Comparison of ENCODE assay signal across 15 mouse cellular contexts in genomic region chr2:18699401-18699990, GRCm38 (mm10). TPM values are rescaled to one million over a fixed set of nuclear protein-coding genes. Genes with fewer than 3 reads are reported as not detected.
A peak's percentile ranks its signal among the peaks of the same experiment; 100 is the strongest.
DNase-seq lines count a peak whose midpoint lies in the region; ATAC-seq and TF ChIP-seq lines count a peak whose summit lies in the region.
"Had no signal": no experiment of that assay in that cellular context is flagged by ENCODE, and none has a peak within 500 bp of the region (broad histone marks: within the 10 kb centered on the region; RNA-seq: fewer than 3 reads in every experiment).

No protein-coding gene starts in this region.

- ATAC-seq in heart, embryonic 15.5 days (replicated peaks; ENCODE audit: insufficient number of reproducible peaks, insufficient read depth, low FRiP score, low read depth) = no peak
- ATAC-seq in midbrain, embryonic 11.5 days (ENCODE audit: low FRiP score) = no peak
- no peak for ATAC-seq in midbrain, embryonic 14.5 days (ENCODE audit: low FRiP score, low TSS enrichment)
- no peak for ATAC-seq in lung, postnatal 0 days

- peak overlapping the region; percentile 48; the same call in 1 of the 2 replicates for H3K4me2 ChIP-seq in heart, embryonic 15.5 days
- H3K4me2 ChIP-seq in midbrain, embryonic 11.5 days = no peak overlapping the region
- H3K4me2 ChIP-seq in midbrain, embryonic 14.5 days (ENCODE audit: low read length) = no peak overlapping the region
- no peak overlapping the region for H3K4me2 ChIP-seq in lung, postnatal 0 days (replicated peaks; ENCODE audit: low read depth, low read length)
- H3K4me2 ChIP-seq: neural tube, embryonic 13.5 days had no signal

- H3K4me1 ChIP-seq in heart, embryonic 15.5 days (replicated peaks) = peaks cover 12% of the 10 kb centered on the region
- peaks cover 3% of the 10 kb centered on the region; the same call in 1 of the 2 replicates for H3K4me1 ChIP-seq in midbrain, embryonic 11.5 days (ENCODE audit: control insufficient read depth, insufficient read depth, low read length)
- H3K4me1 ChIP-seq in midbrain, embryonic 14.5 days (ENCODE audit: control insufficient read depth, insufficient read depth, low read length) = peaks cover 5% of the 10 kb centered on the region; the same call in 1 of the 2 replicates
- H3K4me1 ChIP-seq in embryonic facial prominence, embryonic 10.5 days = peaks cover 11% of the 10 kb centered on the region
- H3K4me1 ChIP-seq in lung, postnatal 0 days (ENCODE audit: insufficient read depth, low read depth, low read length) = peaks cover 4% of the 10 kb centered on the region; the same call in 1 of the 2 replicates

- no peak for TF ChIP-seq EP300 in lung, postnatal 0 days (IDR thresholded peaks at IDR 0.05)

- TF ChIP-seq CTCF in gastrocnemius, adult 2 months (IDR thresholded peaks at IDR 0.05) = no peak
- TF ChIP-seq CTCF in lung, postnatal 0 days (IDR thresholded peaks at IDR 0.05) = no peak

- no peaks in the 10 kb centered on the region for H3K9me3 ChIP-seq in heart, embryonic 15.5 days (replicated peaks)
- no peaks in the 10 kb centered on the region for H3K9me3 ChIP-seq in midbrain, embryonic 11.5 days (ENCODE audit: control insufficient read depth, low read length)
- no peaks in the 10 kb centered on the region for H3K9me3 ChIP-seq in midbrain, embryonic 14.5 days (ENCODE audit: control insufficient read depth, low read length)
- no peaks in the 10 kb centered on the region for H3K9me3 ChIP-seq in embryonic facial prominence, embryonic 10.5 days
- H3K9me3 ChIP-seq in lung, postnatal 0 days (ENCODE audit: low read length) = no peaks in the 10 kb centered on the region
- H3K9me3 ChIP-seq: hindbrain, embryonic 12.5 days; neural tube, embryonic 13.5 days had no signal

- peak overlapping the region; percentile 31 for H3K4me3 ChIP-seq in heart, embryonic 15.5 days
- H3K4me3 ChIP-seq in midbrain, embryonic 11.5 days (ENCODE audit: low read depth, low read length) = no peak overlapping the region
- no peak overlapping the region for H3K4me3 ChIP-seq in midbrain, embryonic 14.5 days (replicated peaks; ENCODE audit: low read depth, low read length)
- H3K4me3 ChIP-seq in embryonic facial prominence, embryonic 10.5 days = 0 out of 2 replicates have a peak overlapping the region, but pooled peaks have one; percentile 4
- H3K4me3 ChIP-seq in gastrocnemius, adult 2 months = no peak overlapping the region
- H3K4me3 ChIP-seq in lung, postnatal 0 days (ENCODE audit: low read depth, low read length) = no peak overlapping the region

- H3K27me3 ChIP-seq in heart, embryonic 15.5 days = peaks cover 71% of the 10 kb centered on the region
- peaks cover 60% of the 10 kb centered on the region for H3K27me3 ChIP-seq in midbrain, embryonic 11.5 days (ENCODE audit: control insufficient read depth, insufficient read depth, low read length)
- H3K27me3 ChIP-seq in midbrain, embryonic 14.5 days (ENCODE audit: control insufficient read depth, insufficient read depth, low read length) = peaks cover 68% of the 10 kb centered on the region
- peaks cover 97% of the 10 kb centered on the region for H3K27me3 ChIP-seq in embryonic facial prominence, embryonic 10.5 days (replicated peaks; ENCODE audit: low read depth, poor library complexity, severe bottlenecking)
- peaks cover 56% of the 10 kb centered on the region for H3K27me3 ChIP-seq in lung, postnatal 0 days (replicated peaks; ENCODE audit: insufficient read depth, low read length)
- H3K27me3 ChIP-seq: CH12.LX had no signal

- intact Hi-C loops in gastrocnemius, adult 2 months (cut with DNase I) = loop anchor here (5.0 to 10.0 kb wide), 2 partner anchors 112 to 675 kb away; no protein-coding TSS in a partner anchor

- 3% methylated on average over 11 of the region's 11 CpGs for WGBS in heart, embryonic 15.5 days
- under 1% methylated on average over 11 of the region's 11 CpGs for WGBS in midbrain, embryonic 11.5 days
- under 1% methylated on average over 11 of the region's 11 CpGs for WGBS in midbrain, embryonic 14.5 days
- WGBS in embryonic facial prominence, embryonic 10.5 days = under 1% methylated on average over 11 of the region's 11 CpGs
- WGBS in lung, postnatal 0 days = under 1% methylated on average over 11 of the region's 11 CpGs

- H3K9ac ChIP-seq in heart, embryonic 15.5 days = no peak overlapping the region
- H3K9ac ChIP-seq in midbrain, embryonic 11.5 days (ENCODE audit: low read length) = no peak overlapping the region
- H3K9ac ChIP-seq in midbrain, embryonic 14.5 days (replicated peaks; ENCODE audit: low read length) = no peak overlapping the region
- H3K9ac ChIP-seq in lung, postnatal 0 days (replicated peaks; ENCODE audit: low read depth) = no peak overlapping the region
- H3K9ac ChIP-seq: hindbrain, embryonic 12.5 days; neural tube, embryonic 13.5 days had no signal

- H3K27ac ChIP-seq in heart, embryonic 15.5 days = no peak overlapping the region
- H3K27ac ChIP-seq in midbrain, embryonic 11.5 days (ENCODE audit: low read depth, low read length) = no peak overlapping the region
- H3K27ac ChIP-seq in midbrain, embryonic 14.5 days (replicated peaks; ENCODE audit: low read depth, low read length) = no peak overlapping the region
- no peak overlapping the region for H3K27ac ChIP-seq in embryonic facial prominence, embryonic 10.5 days (replicated peaks)
- no peak overlapping the region for H3K27ac ChIP-seq in gastrocnemius, adult 2 months
- H3K27ac ChIP-seq in lung, postnatal 0 days (ENCODE audit: low read length) = no peak overlapping the region
- H3K27ac ChIP-seq: hindbrain, embryonic 12.5 days; neural tube, embryonic 13.5 days had no signal

- no peak for DNase-seq in heart, adult 11 months
- DNase-seq in midbrain, embryonic 11.5 days (ENCODE audit: low spot score, missing footprints) = peak; percentile 96
- no peak for DNase-seq in midbrain, embryonic 14.5 days
- DNase-seq in embryonic facial prominence, embryonic 10.5 days (ENCODE audit: low spot score) = no peak
- peak; percentile 19 for DNase-seq in naive thymus-derived CD4-positive, alpha-beta T cell, adult 2 months (ENCODE audit: low read depth)
- DNase-seq in gastrocnemius, adult 2 months = no peak
- no peak for DNase-seq in lung, postnatal 0 days (ENCODE audit: low spot score)
- DNase-seq: kidney, adult 8-10 months; thymus, adult 18-20 months had no signal

- H3K36me3 ChIP-seq in heart, embryonic 15.5 days = no peaks in the 10 kb centered on the region
- no peaks in the 10 kb centered on the region for H3K36me3 ChIP-seq in midbrain, embryonic 11.5 days (ENCODE audit: control insufficient read depth, insufficient read depth, low read length)
- H3K36me3 ChIP-seq in midbrain, embryonic 14.5 days (ENCODE audit: control insufficient read depth, insufficient read depth, low read length) = no peaks in the 10 kb centered on the region
- no peaks in the 10 kb centered on the region for H3K36me3 ChIP-seq in embryonic facial prominence, embryonic 10.5 days (replicated peaks)
- H3K36me3 ChIP-seq in lung, postnatal 0 days (ENCODE audit: insufficient read depth, low read length) = no peaks in the 10 kb centered on the region
- H3K36me3 ChIP-seq: hindbrain, embryonic 12.5 days; neural tube, embryonic 13.5 days had no signal

RNA-seq across cellular contexts. Expression of gene Spag6, which starts 5.7 kb away (rescaled TPM):
- 0.06 and 0.44 TPM in 2 replicates for polyA plus RNA-seq in heart, embryonic 15.5 days (2015; fragmentation: Nextera tagmentation; extraction: Ambion mirVana)
- 0.25 and 0.48 TPM in 2 replicates for polyA plus RNA-seq in midbrain, embryonic 11.5 days (2014; fragmentation: Nextera tagmentation; extraction: Ambion mirVana)
- polyA plus RNA-seq in midbrain, embryonic 14.5 days (2014; fragmentation: Nextera tagmentation; extraction: Ambion mirVana) = 0.20 and 0.25 TPM in 2 replicates
- polyA plus RNA-seq in embryonic facial prominence, embryonic 10.5 days (2016; fragmentation: Nextera tagmentation; extraction: Ambion mirVana) = 0.25 and 0.31 TPM in 2 replicates
- total RNA-seq in gastrocnemius, adult 2 months (2021) = 1 to 10 TPM; 1.2 to 1.5 TPM
- 0.07 and 0.42 TPM in 2 replicates for polyA plus RNA-seq in lung, postnatal 0 days (2015; fragmentation: Nextera tagmentation; extraction: Ambion mirVana)
- polyA plus RNA-seq: adrenal gland, adult 2 months; liver, embryonic 16.5 days; neural tube, embryonic 13.5 days had no signal

RNA-seq across cellular contexts. Expression of gene Bmi1, which starts 22.7 kb away (rescaled TPM):
- polyA plus RNA-seq in heart, embryonic 15.5 days (2015; fragmentation: Nextera tagmentation; extraction: Ambion mirVana) = 14.0 and 15.1 TPM in 2 replicates
- 42.8 and 46.4 TPM in 2 replicates for polyA plus RNA-seq in midbrain, embryonic 11.5 days (2014; fragmentation: Nextera tagmentation; extraction: Ambion mirVana)
- 34.1 and 43.6 TPM in 2 replicates for polyA plus RNA-seq in midbrain, embryonic 14.5 days (2014; fragmentation: Nextera tagmentation; extraction: Ambion mirVana)
- 26.3 and 26.6 TPM in 2 replicates for polyA plus RNA-seq in embryonic facial prominence, embryonic 10.5 days (2016; fragmentation: Nextera tagmentation; extraction: Ambion mirVana)
- total RNA-seq in gastrocnemius, adult 2 months (2021) = 10 to 100 TPM; 48.2 to 53.5 TPM
- polyA plus RNA-seq in lung, postnatal 0 days (2015; fragmentation: Nextera tagmentation; extraction: Ambion mirVana) = 13.2 and 15.2 TPM in 2 replicates

RNA-seq across cellular contexts. Expression of gene Commd3, which starts 27.3 kb away (rescaled TPM):
- 177 and 206 TPM in 2 replicates for polyA plus RNA-seq in heart, embryonic 15.5 days (2015; fragmentation: Nextera tagmentation; extraction: Ambion mirVana)
- polyA plus RNA-seq in midbrain, embryonic 11.5 days (2014; fragmentation: Nextera tagmentation; extraction: Ambion mirVana) = 119 and 122 TPM in 2 replicates
- 202 and 219 TPM in 2 replicates for polyA plus RNA-seq in midbrain, embryonic 14.5 days (2014; fragmentation: Nextera tagmentation; extraction: Ambion mirVana)
- polyA plus RNA-seq in embryonic facial prominence, embryonic 10.5 days (2016; fragmentation: Nextera tagmentation; extraction: Ambion mirVana) = 99.3 and 116 TPM in 2 replicates
- 100 to 1,000 TPM in 1 of 2 experiments, 10 to 100 TPM in 1; 83.3 to 100 TPM for total RNA-seq in gastrocnemius, adult 2 months (2021)
- 175 and 184 TPM in 2 replicates for polyA plus RNA-seq in lung, postnatal 0 days (2015; fragmentation: Nextera tagmentation; extraction: Ambion mirVana)

Comparison
In these comparisons a context has a peak if more than half of its experiments do, and no peak if none do; other contexts are left out.
1. DNase-seq: peak in midbrain, embryonic 11.5 days (single experiment) and naive thymus-derived CD4-positive, alpha-beta T cell, adult 2 months (single experiment); none in heart, adult 11 months (single experiment), midbrain, embryonic 14.5 days (single experiment), embryonic facial prominence, embryonic 10.5 days (single experiment), gastrocnemius, adult 2 months (single experiment) and lung, postnatal 0 days (single experiment).
2. H3K4me3 ChIP-seq: peak in heart, embryonic 15.5 days (single experiment) and embryonic facial prominence, embryonic 10.5 days (single experiment); none in midbrain, embryonic 11.5 days (single experiment), midbrain, embryonic 14.5 days (single experiment), gastrocnemius, adult 2 months (single experiment) and lung, postnatal 0 days (single experiment).